19 mouse cellular contexts compared by ENCODE assay signal in the genomic region with DNA sequence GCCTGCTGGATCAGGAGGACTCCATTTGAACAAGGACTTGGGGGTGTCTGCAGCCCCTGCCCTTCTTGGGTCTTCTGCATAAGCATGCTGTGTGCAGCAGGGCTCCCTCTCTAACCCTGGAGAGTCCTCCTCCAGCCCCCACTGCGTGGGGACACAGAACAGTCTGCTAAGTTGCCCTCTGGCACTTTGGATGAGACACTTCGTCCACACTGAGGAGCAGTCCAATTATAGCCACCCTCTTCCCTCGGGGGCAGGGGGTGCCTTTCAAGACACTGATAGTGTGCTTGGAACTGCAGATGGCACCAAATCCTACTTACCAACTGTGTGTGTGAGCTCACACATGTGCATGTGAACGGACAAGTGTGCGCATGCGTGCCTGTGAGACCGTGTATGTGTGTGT.
DNase-seq lines count a peak whose midpoint lies in the region; ATAC-seq and TF ChIP-seq lines count a peak whose summit lies in the region.
"Had no signal": no experiment of that assay in that cellular context is flagged by ENCODE, and none has a peak within 500 bp of the region (broad histone marks: within the 10 kb centered on the region; RNA-seq: fewer than 3 reads in every experiment).

No protein-coding gene starts in this region.

- no peak overlapping the region; the same call in 1 of the 2 replicates for H3K9ac ChIP-seq in hindbrain, postnatal 0 days (replicated peaks; ENCODE audit: low read length)
- no peak overlapping the region for H3K9ac ChIP-seq in hindbrain, embryonic 14.5 days
- H3K9ac ChIP-seq in CH12.LX (ENCODE audit: insufficient read depth, low read depth): no peak overlapping the region
- peak overlapping the region; percentile 51 for H3K9ac ChIP-seq in kidney, embryonic 16.5 days (replicated peaks; ENCODE audit: low read length)
- H3K9ac ChIP-seq in intestine, embryonic 15.5 days: no peak overlapping the region
- H3K9ac ChIP-seq: forebrain, postnatal 0 days; liver, postnatal 0 days; neural tube, embryonic 12.5 days had no signal

- peak; percentile 13; the same call in 1 of the 2 replicates for TF ChIP-seq CTCF in hindbrain, postnatal 0 days (IDR thresholded peaks at IDR 0.05; ENCODE audit: low read depth)
- TF ChIP-seq CTCF in CH12.LX (conservative IDR thresholded peaks at IDR 0.05 in 1 of 2, IDR thresholded peaks at IDR 0.05 in 1 of 2; ENCODE audit: low read depth in 2 of 2, low read length in 2 of 2): no peak

- in situ Hi-C loops in CH12.LX (cut with MboI; ENCODE audit: low pct_ligation_motif_present, low pct_unique_long_range_greater_than_20kb, low sequenced_read_pairs): no loop called here

- H3K79me2 ChIP-seq in CH12.LX (replicated peaks; ENCODE audit: control insufficient read depth, extremely low read depth, insufficient read depth, poor library complexity, severe bottlenecking): no peaks in the 10 kb centered on the region

- TF ChIP-seq POLR2A in CH12.LX (IDR thresholded peaks at IDR 0.05; ENCODE audit: low read depth, low read length): no peak

- H3K36me3 ChIP-seq in hindbrain, postnatal 0 days (ENCODE audit: insufficient read depth, low read length): no peaks in the 10 kb centered on the region
- no peaks in the 10 kb centered on the region for H3K36me3 ChIP-seq in hindbrain, embryonic 14.5 days (replicated peaks; ENCODE audit: control insufficient read depth, insufficient read depth)
- no peaks in the 10 kb centered on the region for H3K36me3 ChIP-seq in CH12.LX (replicated peaks in 1 of 2; ENCODE audit: control insufficient read depth in 1 of 2, insufficient read depth in 1 of 2, low read length in 1 of 2)
- H3K36me3 ChIP-seq in embryonic facial prominence, embryonic 10.5 days (replicated peaks): no peaks in the 10 kb centered on the region
- no peaks in the 10 kb centered on the region for H3K36me3 ChIP-seq in kidney, embryonic 16.5 days (ENCODE audit: insufficient read depth, low read length)
- no peaks in the 10 kb centered on the region for H3K36me3 ChIP-seq in intestine, embryonic 15.5 days
- H3K36me3 ChIP-seq: neural tube, embryonic 12.5 days had no signal

- no peak for TF ChIP-seq EP300 in CH12.LX (IDR thresholded peaks at IDR 0.05; ENCODE audit: low read length)

- WGBS in hindbrain, postnatal 0 days: 73% methylated on average over 7 of the region's 7 CpGs
- WGBS in hindbrain, embryonic 14.5 days: 78% methylated on average over 7 of the region's 7 CpGs
- 74% methylated on average over 7 of the region's 7 CpGs for WGBS in embryonic facial prominence, embryonic 10.5 days
- 67% methylated on average over 7 of the region's 7 CpGs for WGBS in kidney, embryonic 16.5 days
- WGBS in intestine, embryonic 15.5 days: 78% methylated on average over 7 of the region's 7 CpGs

- H3K4me3 ChIP-seq in hindbrain, postnatal 0 days (ENCODE audit: low read length): no peak overlapping the region
- H3K4me3 ChIP-seq in hindbrain, embryonic 14.5 days (replicated peaks; ENCODE audit: low read length): no peak overlapping the region
- peak overlapping the region in 1 of 3 experiments; percentile 38 for H3K4me3 ChIP-seq in CH12.LX (replicated peaks in 1 of 3; ENCODE audit: low read depth in 2 of 3, low read length in 2 of 3, poor library complexity in 1 of 3)
- no peak overlapping the region for H3K4me3 ChIP-seq in embryonic facial prominence, embryonic 10.5 days
- H3K4me3 ChIP-seq in kidney, embryonic 16.5 days (ENCODE audit: low read length): no peak overlapping the region
- H3K4me3 ChIP-seq in intestine, embryonic 15.5 days (replicated peaks): no peak overlapping the region
- H3K4me3 ChIP-seq: gastrocnemius, adult 2 months; neural tube, embryonic 12.5 days had no signal

- DNase-seq in hindbrain, postnatal 0 days (ENCODE audit: low spot score): peak; percentile 28
- DNase-seq in hindbrain, embryonic 14.5 days (ENCODE audit: low spot score): no peak
- no peak for DNase-seq in CH12.LX (ENCODE audit: extremely low read depth)
- no peak for DNase-seq in embryonic facial prominence, embryonic 10.5 days (ENCODE audit: low spot score)
- DNase-seq in lung, postnatal 25 days (ENCODE audit: low spot score): no peak
- DNase-seq in frontal cortex, adult 2 months (ENCODE audit: extremely low spot score in 1 of 2, low spot score in 1 of 2): no peak
- DNase-seq: adrenal gland, adult 2 months; cerebellum, adult 9-11 months; forebrain, postnatal 0 days; gastrocnemius, adult 2 months; liver; liver, postnatal 0 days; lung, postnatal 14 days; thymus, adult 18-20 months had no signal

- TF ChIP-seq RAD21 in CH12.LX (IDR thresholded peaks at IDR 0.05; ENCODE audit: low read depth, low read length): no peak

- H3K4me2 ChIP-seq in hindbrain, postnatal 0 days (ENCODE audit: low read depth, low read length): no peak overlapping the region
- no peak overlapping the region for H3K4me2 ChIP-seq in hindbrain, embryonic 14.5 days (replicated peaks)
- no peak overlapping the region for H3K4me2 ChIP-seq in CH12.LX (ENCODE audit: insufficient read depth, low read depth, poor library complexity, severe bottlenecking)
- no peak overlapping the region; the same call in 1 of the 2 replicates for H3K4me2 ChIP-seq in kidney, embryonic 16.5 days (replicated peaks; ENCODE audit: low read depth, low read length)
- no peak overlapping the region for H3K4me2 ChIP-seq in intestine, embryonic 15.5 days (replicated peaks)
- H3K4me2 ChIP-seq: heart, embryonic 11.5 days; neural tube, embryonic 12.5 days had no signal

- dilution Hi-C loops in CH12.LX (cut with MboI; ENCODE audit: extremely low pct_ligation_motif_present, extremely low pct_unique_long_range_greater_than_20kb, low sequenced_read_pairs): no loop called here

- no peaks in the 10 kb centered on the region for H3K27me3 ChIP-seq in hindbrain, postnatal 0 days (ENCODE audit: insufficient read depth, low read length)
- no peaks in the 10 kb centered on the region for H3K27me3 ChIP-seq in hindbrain, embryonic 14.5 days (ENCODE audit: control insufficient read depth, insufficient read depth, low read length)
- no peaks in the 10 kb centered on the region for H3K27me3 ChIP-seq in CH12.LX (replicated peaks)
- no peaks in the 10 kb centered on the region for H3K27me3 ChIP-seq in embryonic facial prominence, embryonic 10.5 days (replicated peaks; ENCODE audit: low read depth, poor library complexity, severe bottlenecking)
- H3K27me3 ChIP-seq in kidney, embryonic 16.5 days (ENCODE audit: insufficient read depth, low read length): no peaks in the 10 kb centered on the region
- H3K27me3 ChIP-seq in intestine, embryonic 15.5 days (replicated peaks): no peaks in the 10 kb centered on the region
- H3K27me3 ChIP-seq: neural tube, embryonic 12.5 days had no signal

- no peaks in the 10 kb centered on the region for H3K9me3 ChIP-seq in hindbrain, postnatal 0 days (ENCODE audit: low read length)
- no peaks in the 10 kb centered on the region for H3K9me3 ChIP-seq in hindbrain, embryonic 14.5 days (ENCODE audit: control insufficient read depth, low read length)
- H3K9me3 ChIP-seq in CH12.LX (replicated peaks; ENCODE audit: low read length): no peaks in the 10 kb centered on the region
- H3K9me3 ChIP-seq in embryonic facial prominence, embryonic 10.5 days: no peaks in the 10 kb centered on the region
- H3K9me3 ChIP-seq in kidney, embryonic 16.5 days (ENCODE audit: low read length): no peaks in the 10 kb centered on the region
- H3K9me3 ChIP-seq in intestine, embryonic 15.5 days: no peaks in the 10 kb centered on the region
- H3K9me3 ChIP-seq: neural tube, embryonic 12.5 days had no signal

- ATAC-seq in hindbrain, postnatal 0 days: 0 out of 2 replicates have a peak, but pooled peaks have one; percentile 33
- ATAC-seq in hindbrain, embryonic 14.5 days (ENCODE audit: low FRiP score): no peak
- no peak for ATAC-seq in kidney, embryonic 16.5 days (ENCODE audit: low FRiP score, low TSS enrichment)
- ATAC-seq in intestine, embryonic 15.5 days: no peak
- ATAC-seq: forebrain, postnatal 0 days; inflammation-experienced regulatory T-cells, adult 6 months had no signal

- no peak overlapping the region; the same call in 1 of the 2 replicates for H3K27ac ChIP-seq in hindbrain, postnatal 0 days
- H3K27ac ChIP-seq in hindbrain, embryonic 14.5 days: no peak overlapping the region
- peak overlapping the region; percentile 24; the same call in 1 of the 2 replicates for H3K27ac ChIP-seq in CH12.LX (ENCODE audit: insufficient read depth, low read depth)
- 0 out of 2 replicates have a peak overlapping the region, but pooled peaks have one; percentile 48 for H3K27ac ChIP-seq in embryonic facial prominence, embryonic 10.5 days (replicated peaks)
- H3K27ac ChIP-seq in kidney, embryonic 16.5 days (ENCODE audit: low read length): peak overlapping the region; percentile 34; the same call in 1 of the 2 replicates
- H3K27ac ChIP-seq in intestine, embryonic 15.5 days: no peak overlapping the region
- H3K27ac ChIP-seq: gastrocnemius, adult 2 months; neural tube, embryonic 12.5 days had no signal

- H3K4me1 ChIP-seq in hindbrain, postnatal 0 days (ENCODE audit: insufficient read depth, low read length): 0 out of 2 replicates have a peak, but pooled peaks cover 4% of the 10 kb centered on the region
- peaks cover 13% of the 10 kb centered on the region for H3K4me1 ChIP-seq in hindbrain, embryonic 14.5 days (replicated peaks; ENCODE audit: control insufficient read depth, insufficient read depth, low read length)
- peaks cover 7 to 9% of the 10 kb centered on the region in 2 experiments; a peak in 3 of 4 replicates for H3K4me1 ChIP-seq in CH12.LX (ENCODE audit: control insufficient read depth in 1 of 2, insufficient read depth in 2 of 2)
- peaks cover 36% of the 10 kb centered on the region for H3K4me1 ChIP-seq in embryonic facial prominence, embryonic 10.5 days
- peaks cover 23% of the 10 kb centered on the region for H3K4me1 ChIP-seq in kidney, embryonic 16.5 days (ENCODE audit: insufficient read depth, low read length)
- no peaks in the 10 kb centered on the region for H3K4me1 ChIP-seq in intestine, embryonic 15.5 days (replicated peaks)

TF ChIP-seq in CH12.LX, 34 proteins besides CTCF, POLR2A, EP300 and RAD21 (continues in another document):
- TF ChIP-seq ZMIZ1 (IDR thresholded peaks at IDR 0.05; ENCODE audit: low read depth, low read length): no peak
- no peak for TF ChIP-seq E2F4 (IDR thresholded peaks at IDR 0.05; ENCODE audit: insufficient replicate concordance, low read depth, low read length)
- no peak for TF ChIP-seq MEF2A (IDR thresholded peaks at IDR 0.05; ENCODE audit: borderline replicate concordance, low read depth, low read length)
- TF ChIP-seq IRF4 (IDR thresholded peaks at IDR 0.05; ENCODE audit: low read depth, low read length): no peak
- TF ChIP-seq ZNF384 (IDR thresholded peaks at IDR 0.05; ENCODE audit: low read depth, low read length): no peak
- no peak for TF ChIP-seq TBP (conservative IDR thresholded peaks at IDR 0.05; ENCODE audit: low read depth, low read length)
- no peak for TF ChIP-seq ELF1 (IDR thresholded peaks at IDR 0.05; ENCODE audit: low read depth, low read length)
- no peak for TF ChIP-seq RCOR1 (conservative IDR thresholded peaks at IDR 0.05; ENCODE audit: low read depth, low read length)
- no peak for TF ChIP-seq KAT2A (IDR thresholded peaks at IDR 0.05; ENCODE audit: insufficient replicate concordance, low read length)
- TF ChIP-seq MAX (IDR thresholded peaks at IDR 0.05; ENCODE audit: low read length): no peak
- TF ChIP-seq NELFE (IDR thresholded peaks at IDR 0.05; ENCODE audit: low read depth, low read length): no peak
- no peak for TF ChIP-seq CHD2 (IDR thresholded peaks at IDR 0.05; ENCODE audit: low read length)

Comparison
In these comparisons a context has a peak if more than half of its experiments do, and no peak if none do; other contexts are left out.
1. H3K27ac ChIP-seq: peak in CH12.LX (single experiment), embryonic facial prominence, embryonic 10.5 days (single experiment) and kidney, embryonic 16.5 days (single experiment); none in hindbrain, postnatal 0 days (single experiment), hindbrain, embryonic 14.5 days (single experiment) and intestine, embryonic 15.5 days (single experiment).